ENCODE assay signal across 8 mouse cellular contexts in the genomic region with DNA sequence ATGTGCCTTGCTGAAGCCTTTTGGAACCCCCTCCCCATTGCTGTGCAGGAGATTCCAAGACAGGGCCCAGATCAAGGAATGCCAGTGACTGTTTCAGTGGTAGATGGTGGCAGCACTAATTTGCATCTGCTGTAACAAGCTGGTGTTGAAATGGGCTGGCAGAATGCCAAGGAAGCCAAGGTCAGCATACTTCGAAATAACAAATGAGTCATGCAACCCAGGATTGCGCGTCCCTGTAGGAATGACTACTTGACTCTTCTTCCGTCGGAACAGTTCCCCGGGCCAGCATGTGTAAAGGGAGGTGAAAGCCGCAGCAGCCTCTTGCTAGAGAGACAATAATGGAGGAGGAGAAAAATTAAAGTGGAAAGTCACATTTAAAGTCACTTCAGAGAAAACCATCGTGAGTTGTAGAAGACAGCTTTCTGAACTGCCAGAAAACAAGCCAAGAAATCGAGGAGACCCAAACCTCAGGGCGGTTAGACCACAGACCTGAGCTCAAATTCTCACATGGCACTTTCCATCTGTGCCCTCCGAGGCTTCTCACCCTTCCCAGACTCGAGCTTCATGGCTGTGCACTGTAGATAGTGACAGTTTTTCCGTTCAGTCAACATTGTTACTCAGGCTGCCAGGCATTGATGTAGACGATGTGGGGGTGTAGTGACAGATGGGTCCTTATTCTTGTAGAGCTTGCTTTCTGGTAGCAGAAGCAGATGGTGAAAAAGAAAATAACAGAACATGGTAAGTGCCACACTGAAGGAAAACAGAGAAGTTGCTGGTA. TPM values are rescaled to one million over a fixed set of nuclear protein-coding genes. Genes with fewer than 3 reads are reported as not detected.
A peak's percentile ranks its signal among the peaks of the same experiment; 100 is the strongest.
DNase-seq lines count a peak whose midpoint lies in the region; ATAC-seq lines count a peak whose summit lies in the region.

No protein-coding gene starts in this region.

- DNase-seq in MN1 (ENCODE audit: low spot score): peak; percentile 95
- peak; percentile 87 for DNase-seq in c-Kit-positive CD71-negative TER-119-negative erythroid progenitor cells, embryonic 14.5 days (ENCODE audit: low read depth)
- DNase-seq in frontal cortex, postnatal 10 days (ENCODE audit: low spot score in 2 of 2): peak; percentile 54 to 64
- DNase-seq in layer of hippocampus, postnatal 10 days (ENCODE audit: low spot score in 2 of 2): peak; percentile 57 to 62
- DNase-seq in lung, postnatal 4 days: peak; percentile 89 to 91
- DNase-seq in right cerebral cortex, postnatal 36 days (ENCODE audit: low spot score in 2 of 2): peak; percentile 76 to 83
- DNase-seq in urinary bladder, postnatal 36 days (ENCODE audit: low spot score in 2 of 2): peak; percentile 85 to 96

- no peak overlapping the region for H3K4me2 ChIP-seq in hindbrain, embryonic 12.5 days (replicated peaks)

- peaks cover 14% of the 10 kb centered on the region for H3K4me1 ChIP-seq in hindbrain, embryonic 12.5 days

- no peaks in the 10 kb centered on the region for H3K27me3 ChIP-seq in hindbrain, embryonic 12.5 days

- ATAC-seq in hindbrain, embryonic 12.5 days (ENCODE audit: low FRiP score): peak; percentile 78

- H3K36me3 ChIP-seq in hindbrain, embryonic 12.5 days: no peaks in the 10 kb centered on the region

- H3K4me3 ChIP-seq in hindbrain, embryonic 12.5 days: no peak overlapping the region

- H3K9ac ChIP-seq in hindbrain, embryonic 12.5 days: no peak overlapping the region

- peak overlapping the region; percentile 8; the same call in 1 of the 2 replicates for H3K27ac ChIP-seq in hindbrain, embryonic 12.5 days

- WGBS in hindbrain, embryonic 12.5 days: 51% methylated on average over 14 of the region's 14 CpGs

- no peaks in the 10 kb centered on the region for H3K9me3 ChIP-seq in hindbrain, embryonic 12.5 days (replicated peaks)

RNA-seq across cellular contexts. Expression of gene Kat2b, which starts 20.6 kb away (rescaled TPM):
- polyA plus RNA-seq in hindbrain, embryonic 12.5 days (2016; fragmentation: Nextera tagmentation; extraction: Ambion mirVana): 5.3 and 5.8 TPM in 2 replicates
- total RNA-seq in layer of hippocampus, postnatal 10 days (2021): 10 to 100 TPM; 14.1 to 14.6 TPM

RNA-seq across cellular contexts. Expression of gene Pp2d1, which starts 48.0 kb away (rescaled TPM):
- polyA plus RNA-seq in hindbrain, embryonic 12.5 days (2016; fragmentation: Nextera tagmentation; extraction: Ambion mirVana): 0.39 and 0.44 TPM in 2 replicates
- not detected for total RNA-seq in layer of hippocampus, postnatal 10 days (2021)
